Mouse (Mus musculus): ENCODE measurements at regions not wholly inside any gene's neighbourhood (a gene's known extent, or its start where the extent isn't known, plus 50 kb on each side); places are given as distances from the start of the nearest gene placed in this dataset.
A peak's percentile ranks its signal among the peaks of the same experiment; 100 is the strongest.
"Not testable (repeated sequence)": the region's sequence is repeated elsewhere in the genome, so short reads cannot be mapped to it uniquely, and the experiment has no call there.

DNA sequence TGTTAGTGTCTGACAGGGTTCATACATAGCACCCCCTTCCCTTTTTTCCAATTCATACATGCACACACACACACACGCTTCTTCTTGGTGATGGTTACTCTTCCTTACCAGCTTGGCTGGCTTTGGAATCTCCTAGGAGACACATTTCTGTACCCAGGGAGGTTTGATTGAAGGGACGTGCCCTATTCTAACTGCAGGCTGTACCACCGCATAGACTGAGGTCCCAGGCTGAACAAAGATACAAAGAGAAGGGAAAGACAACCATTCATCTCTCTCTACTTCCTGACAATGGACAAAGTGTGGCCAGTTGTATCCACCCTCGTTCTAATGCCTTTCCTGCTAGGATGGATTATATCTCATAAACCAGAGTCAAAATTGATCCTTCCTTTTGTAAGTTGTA, 100.0 kb downstream of the Raet1d start:
- ATAC-seq (ENCODE audit: low TSS enrichment), result not testable (repeated sequence)

GRCm38 (mm10) chr10:22460818-22461479, 100.6 kb downstream of the Raet1d start:
- ATAC-seq (ENCODE audit: low TSS enrichment), result not testable (repeated sequence)

DNA sequence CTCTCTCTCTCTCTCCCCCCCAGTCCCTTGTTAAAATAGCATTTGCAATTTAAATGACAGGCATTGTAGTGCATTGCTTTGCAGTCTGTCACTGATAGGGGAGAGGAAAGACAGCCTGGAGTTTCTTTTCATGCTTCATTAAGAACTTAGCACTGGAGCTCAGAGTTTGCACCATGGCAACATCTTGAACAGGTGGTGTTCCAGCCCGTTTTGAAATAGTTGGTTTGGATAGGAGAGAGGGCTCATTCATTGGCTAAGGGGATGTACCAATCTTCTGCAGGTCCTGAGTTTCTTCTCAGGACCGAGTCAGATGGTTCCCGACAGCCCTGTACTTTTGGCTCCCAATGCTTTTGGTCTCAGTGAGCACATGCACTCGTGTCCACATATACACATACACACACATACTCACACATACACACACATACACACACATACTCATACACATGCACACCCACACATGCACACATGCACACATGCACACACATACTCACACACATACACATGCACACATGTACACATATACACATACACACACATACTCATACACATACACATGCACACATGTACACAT, 101.2 kb downstream of the Raet1d start:
- ATAC-seq (ENCODE audit: low TSS enrichment), result not testable (repeated sequence)

GRCm38 (mm10) chr10:22471722-22472330, 111.5 kb downstream of the Raet1d start:
- not testable (repeated sequence) for ATAC-seq (ENCODE audit: low TSS enrichment)

DNA sequence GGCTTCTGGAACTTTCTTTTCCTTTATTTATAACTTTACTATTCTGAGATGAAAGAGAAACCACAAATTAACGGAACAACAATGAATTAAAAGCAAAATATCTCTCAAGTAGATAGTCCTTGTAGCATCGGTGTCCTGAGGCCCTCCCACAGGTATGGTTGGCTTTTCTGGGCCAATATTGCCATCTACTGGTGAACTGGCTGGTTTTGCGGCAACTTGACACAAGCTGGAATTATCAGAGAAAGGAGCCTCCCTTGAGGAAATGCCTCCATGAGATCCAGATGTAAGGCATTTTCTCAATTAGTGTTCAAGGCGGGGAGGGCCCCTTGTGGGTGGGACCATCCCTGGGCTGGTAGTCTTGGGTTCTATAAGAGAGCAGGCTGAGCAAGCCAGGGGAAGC, 119.5 kb downstream of the Raet1d start:
- ATAC-seq (ENCODE audit: low TSS enrichment), result peak; percentile 88

GRCm38 (mm10) chr10:22487071-22487470, 126.7 kb downstream of the Raet1d start:
- not testable (repeated sequence) for ATAC-seq (ENCODE audit: low TSS enrichment)

- ATAC-seq (ENCODE audit: low TSS enrichment), result not testable (repeated sequence)
Measured at GRCm38 (mm10) chr10:22491806-22492347, 131.5 kb downstream of the Raet1d start.

GRCm38 (mm10) chr10:22495975-22496496, 135.7 kb downstream of the Raet1d start:
- peak; percentile 41 for ATAC-seq (ENCODE audit: low TSS enrichment)
